Mouse (Mus musculus) erythroblast, adult 5-6 weeks (primary cell): Measurements from ENCODE around the gene Gk5. TPM values are rescaled to one million over a fixed set of nuclear protein-coding genes. Genes with fewer than 3 reads are reported as not detected.
"Not testable (repeated sequence)": the region's sequence is repeated elsewhere in the genome, so short reads cannot be mapped to it uniquely, and the experiment has no call there.

ENCODE experiments used
- ATAC-seq: replicated peaks from 2 replicates; pipeline ENCODE4 v1.8.0; 2016; ENCODE audit warnings: moderate number of reproducible peaks, mild to moderate bottlenecking, moderate TSS enrichment, inconsistent platforms; ENCODE audit not compliant: poor library complexity, low FRiP score, severe bottlenecking
- total RNA-seq, 2 experiments: library from RNA; stranded (forward) in 1 of 2; stranded (reverse) in 1 of 2; fragments of 150-400 nt in 1 of 2; fragments of 200-764, 138-1000 nt in 1 of 2; gene quantifications; 2 replicates each; pipeline versions ENCODE4 v1.2.3 to v1.2.4; 2015 to 2017; ENCODE audit warnings: low replicate concordance in 2 of 2

The Gk5 gene
- total RNA-seq (2015; ENCODE audit: low replicate concordance) (0.42 and 3.1 TPM in 2 replicates), total RNA-seq (2017; ENCODE audit: low replicate concordance) (0.84 and 2.4 TPM in 2 replicates)

DNA sequence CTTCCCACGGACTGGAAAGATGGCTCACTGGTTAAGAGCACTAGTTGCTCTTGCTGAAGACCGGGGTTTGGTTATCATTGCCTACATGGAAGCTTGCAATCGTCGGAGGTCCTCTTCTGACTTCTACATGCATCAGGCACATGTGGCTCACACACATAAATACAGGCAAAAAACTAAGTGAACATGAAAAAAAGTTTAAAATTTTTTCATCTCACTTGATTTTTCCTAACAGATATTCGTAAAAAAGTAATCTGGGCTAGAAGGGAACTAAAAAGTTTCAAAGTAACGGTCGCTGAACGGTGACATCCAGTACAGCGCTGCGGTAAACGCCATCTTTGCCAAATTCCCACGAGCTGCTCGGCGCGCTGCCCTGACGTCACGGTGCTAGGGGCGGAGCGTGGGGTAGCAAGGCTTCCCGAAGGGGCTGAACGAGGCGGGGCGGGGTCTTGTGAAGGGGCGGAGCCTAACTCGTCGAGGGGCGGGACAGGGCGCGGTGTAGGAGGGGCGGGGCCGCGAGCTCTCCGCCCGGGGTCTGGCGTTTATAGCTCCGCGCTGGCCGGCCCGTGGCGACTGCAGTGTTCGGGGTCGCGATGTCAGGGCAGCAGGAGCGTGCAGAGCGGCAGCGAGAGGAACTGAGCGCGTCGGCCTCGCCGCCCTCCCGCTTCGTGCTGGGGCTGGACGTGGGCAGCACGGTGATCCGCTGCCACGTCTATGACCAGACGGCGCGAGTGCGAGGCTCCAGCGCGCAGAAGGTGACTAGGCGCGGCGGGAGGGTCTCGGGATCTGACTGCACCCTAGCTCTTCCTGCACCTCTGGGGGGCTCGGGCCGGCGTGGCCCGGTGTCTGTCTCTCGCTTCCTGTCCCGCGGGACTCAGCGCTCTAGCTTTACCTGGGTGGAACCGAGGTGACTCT is at the start of gene Gk5:
TSS of gene Gk5 (plus strand) at position 502 of the 912 bp plus-strand sequence.
- peak; percentile 96 for ATAC-seq

DNA sequence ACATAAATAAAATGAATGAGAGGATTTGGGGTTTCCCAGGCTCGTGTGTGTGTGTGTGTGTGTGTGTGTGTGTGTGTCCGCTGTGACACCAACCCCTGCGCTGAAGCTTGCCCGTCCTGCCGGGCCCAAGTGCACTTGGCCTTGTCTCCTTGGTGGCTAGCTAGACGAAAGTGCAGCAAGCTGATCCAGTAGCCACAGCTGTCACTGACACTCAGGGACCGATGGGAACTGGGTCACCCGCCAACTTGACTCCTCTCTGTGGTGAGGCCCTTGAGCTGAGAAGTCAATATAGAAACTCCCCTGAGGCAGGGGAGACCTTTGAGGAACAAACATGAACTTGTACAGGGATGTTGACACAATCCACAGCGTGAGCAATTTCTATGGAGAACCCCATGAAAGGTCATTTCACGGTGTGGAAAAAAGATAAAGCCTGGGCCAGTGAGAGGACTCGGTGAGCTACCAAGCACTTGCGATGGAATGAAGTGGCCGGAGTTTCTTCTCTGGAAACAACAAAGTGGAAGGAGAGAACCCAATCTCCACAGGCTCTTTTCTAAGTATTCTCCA is 40.3 kb upstream of the Gk5 start:
- ATAC-seq: no peak

DNA sequence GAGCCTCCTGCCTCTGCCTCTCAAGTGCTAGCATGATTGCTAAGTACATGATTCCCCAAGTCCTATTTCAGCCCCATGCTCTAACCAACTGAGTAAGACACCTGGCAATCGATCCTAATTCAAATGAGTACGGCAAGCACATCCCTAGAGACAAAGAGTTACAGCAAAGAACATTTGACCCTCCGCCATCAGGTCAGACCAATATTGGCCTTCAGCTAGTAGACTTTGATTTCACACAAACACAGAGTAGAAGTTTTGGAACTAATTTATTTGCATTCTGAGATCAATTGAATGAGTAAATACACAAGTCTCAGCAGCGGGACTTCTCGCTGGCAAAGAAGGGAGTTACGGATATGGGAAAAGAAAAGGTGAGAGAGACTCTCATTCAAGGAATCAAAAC is 33.9 kb upstream of the Gk5 start:
- no peak for ATAC-seq

DNA sequence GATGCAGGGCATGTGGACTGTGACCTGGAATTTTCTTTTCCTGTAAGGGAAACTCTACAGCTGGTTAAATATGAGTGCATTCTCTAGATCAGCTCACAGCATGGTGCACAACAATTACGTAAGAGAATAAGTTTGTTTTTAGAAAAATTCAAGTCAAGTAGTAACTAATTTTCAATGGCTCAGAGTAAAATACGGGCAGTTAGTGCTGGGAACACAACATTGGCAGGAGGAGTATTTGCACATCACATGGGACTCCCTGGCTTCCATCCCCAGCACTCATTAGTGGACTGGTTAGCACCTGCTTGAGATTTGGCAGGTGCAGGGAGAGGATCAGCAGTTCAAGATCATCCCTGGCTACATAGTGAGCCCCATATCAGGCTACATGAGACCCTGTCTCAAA is 31.5 kb upstream of the Gk5 start:
- no peak for ATAC-seq

DNA sequence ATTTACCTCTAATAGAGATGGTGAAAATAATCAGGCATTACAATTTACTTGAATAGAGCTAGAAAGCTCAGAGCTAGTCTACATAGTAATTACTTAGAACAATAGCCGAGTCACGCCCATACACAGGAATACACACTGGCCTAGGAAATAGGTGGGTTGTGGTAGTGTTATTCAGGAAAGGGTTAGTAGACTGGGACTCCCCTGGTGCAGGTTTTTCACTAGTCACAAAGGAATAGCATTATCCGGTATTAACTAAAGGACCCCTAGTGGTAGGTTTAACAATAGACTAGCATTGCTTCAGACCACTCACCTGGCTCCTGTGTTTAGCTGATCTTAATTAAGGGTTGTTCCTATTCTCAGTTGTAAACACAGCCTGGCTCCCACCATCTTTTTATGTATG is 30.7 kb upstream of the Gk5 start:
- not testable (repeated sequence) for ATAC-seq

DNA sequence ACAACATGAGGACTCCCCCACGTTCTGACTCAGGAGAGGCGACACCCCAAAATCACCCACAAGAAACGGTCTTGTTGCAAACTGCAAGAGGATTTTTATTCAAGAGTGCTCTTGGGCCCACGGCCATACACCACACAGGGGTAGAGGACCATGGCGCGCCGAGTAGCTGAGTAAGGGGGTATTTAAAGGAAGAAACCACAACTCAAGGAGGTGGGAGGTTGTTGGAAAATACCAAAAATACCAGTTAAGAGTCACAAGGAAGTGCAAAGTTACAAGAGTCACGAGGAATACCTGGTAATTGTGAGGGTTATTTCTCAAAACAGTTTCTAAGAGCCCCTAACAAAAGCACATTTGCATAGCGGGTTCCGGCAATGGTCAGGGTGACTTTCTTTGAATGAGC is 26.5 kb upstream of the Gk5 start:
- not testable (repeated sequence) for ATAC-seq

DNA sequence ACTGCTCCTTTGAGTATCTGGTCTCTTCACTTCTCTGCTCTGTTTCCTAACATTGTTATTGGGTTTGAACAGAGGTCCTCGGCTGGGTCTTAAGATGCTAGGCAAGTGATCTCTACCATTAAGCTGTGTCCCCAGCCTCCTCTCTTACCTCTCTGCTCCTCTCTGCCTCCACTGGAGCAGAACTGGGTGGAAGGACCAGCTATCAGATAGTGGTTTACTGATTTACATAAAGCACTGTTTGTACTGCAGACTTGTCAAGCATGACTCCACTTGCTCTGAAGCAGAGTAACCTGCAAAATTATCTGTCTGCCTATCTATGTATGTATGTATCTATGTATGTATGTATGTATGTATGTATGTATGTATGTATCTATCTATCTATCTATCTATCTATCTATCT is 25.9 kb upstream of the Gk5 start:
- ATAC-seq: no peak

DNA sequence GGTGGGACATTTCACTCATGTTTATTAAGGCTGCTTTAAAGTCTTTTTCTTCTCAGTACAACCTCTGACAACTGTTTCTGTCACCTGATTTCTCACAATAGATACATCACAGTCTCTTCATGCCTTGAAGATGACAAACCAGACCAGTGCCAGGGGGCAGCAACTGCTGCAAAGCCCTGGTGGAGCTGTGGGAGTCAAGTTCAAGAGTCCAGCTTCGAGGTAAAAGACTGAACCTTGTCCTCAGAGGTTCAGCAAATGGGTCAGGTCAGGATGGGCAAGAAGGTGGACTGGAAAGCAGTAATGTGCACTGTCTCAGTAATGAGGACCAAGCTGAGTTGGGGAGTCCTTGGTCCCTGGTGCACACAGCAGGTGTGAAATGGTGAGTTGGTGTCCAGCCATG is 24.8 kb upstream of the Gk5 start:
- no peak for ATAC-seq

DNA sequence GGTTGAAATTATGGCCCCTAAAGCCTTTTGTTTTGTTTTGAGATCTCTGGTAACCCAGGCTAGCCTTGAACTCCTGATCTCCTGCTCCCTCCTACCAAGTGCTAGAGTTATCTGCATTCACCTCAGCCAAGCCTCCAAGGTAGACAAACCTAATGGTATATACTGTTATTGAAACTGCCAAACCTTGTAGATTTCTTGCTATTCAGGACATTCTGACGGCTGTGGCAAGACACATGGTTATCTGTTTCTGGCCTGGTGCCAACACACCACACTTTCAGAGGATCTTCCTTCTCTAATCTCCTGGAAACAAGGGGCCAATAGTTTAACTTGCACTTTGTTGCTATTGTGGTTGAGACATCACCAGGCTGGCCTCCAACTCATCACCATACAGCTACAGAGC is 24.0 kb upstream of the Gk5 start:
- ATAC-seq: no peak

DNA sequence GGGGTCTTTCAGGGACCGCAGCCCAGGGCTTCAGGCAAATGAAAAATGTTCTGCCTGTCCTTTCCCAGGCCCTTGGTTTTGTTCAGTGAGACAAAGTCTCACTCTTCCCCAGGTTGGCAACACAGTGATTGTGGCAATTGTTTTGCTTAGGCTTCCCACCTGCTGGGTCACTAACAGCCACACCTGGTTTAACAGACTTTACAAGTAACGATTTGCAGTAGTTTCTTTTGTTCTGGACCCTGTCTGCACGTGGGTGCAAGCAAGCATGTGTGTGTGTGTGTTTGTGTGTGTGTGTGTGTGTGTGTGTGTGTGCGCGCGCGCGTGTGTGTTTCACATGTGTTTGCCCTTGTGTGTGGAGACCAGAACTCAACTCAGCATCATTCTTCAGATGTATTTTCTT is 16.3 kb upstream of the Gk5 start:
- no peak for ATAC-seq

DNA sequence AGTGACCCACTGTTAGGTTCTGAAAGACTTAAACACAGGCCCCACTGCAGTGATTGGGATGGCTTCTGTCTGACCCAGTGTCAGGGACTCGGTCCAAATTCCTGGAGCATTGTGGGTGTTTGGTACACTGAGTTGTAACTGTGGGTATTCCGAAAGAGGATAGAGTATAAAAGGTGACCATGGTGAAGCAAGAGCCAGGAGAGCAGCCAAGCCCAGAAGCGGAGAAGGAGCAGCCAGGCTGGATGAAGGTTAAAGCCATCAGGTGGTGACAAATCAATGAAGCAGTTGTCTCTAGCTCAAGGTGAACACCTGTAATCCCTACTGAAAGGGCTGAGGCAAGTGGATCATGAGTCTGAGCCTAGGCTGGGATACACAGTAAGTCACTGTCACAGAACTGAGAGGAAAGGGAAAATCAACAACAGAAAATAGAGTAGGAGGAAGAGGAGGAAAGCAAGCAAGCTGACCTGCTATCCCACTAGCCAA is 6.2 kb upstream of the Gk5 start:
- no peak for ATAC-seq

DNA sequence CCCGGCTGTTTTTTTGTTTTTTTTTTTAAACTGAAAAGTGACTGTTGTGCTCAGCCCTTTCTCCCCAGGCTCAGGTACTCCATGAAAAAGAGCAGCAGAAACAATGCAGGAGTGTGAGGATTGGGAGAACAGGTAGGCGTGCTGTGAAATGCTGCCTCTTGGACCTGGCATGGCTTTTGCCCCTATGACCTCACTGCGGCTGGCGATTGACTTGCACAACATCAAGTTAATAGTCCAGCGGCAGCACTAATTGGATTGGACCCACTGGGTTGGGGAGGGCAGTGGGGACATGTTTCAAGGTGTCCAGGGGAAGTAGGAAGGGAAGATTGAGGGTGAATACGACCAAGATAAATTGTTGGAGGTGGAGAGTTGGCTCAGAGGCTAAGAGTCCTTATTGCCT is 2.4 kb upstream of the Gk5 start:
- ATAC-seq: no peak

DNA sequence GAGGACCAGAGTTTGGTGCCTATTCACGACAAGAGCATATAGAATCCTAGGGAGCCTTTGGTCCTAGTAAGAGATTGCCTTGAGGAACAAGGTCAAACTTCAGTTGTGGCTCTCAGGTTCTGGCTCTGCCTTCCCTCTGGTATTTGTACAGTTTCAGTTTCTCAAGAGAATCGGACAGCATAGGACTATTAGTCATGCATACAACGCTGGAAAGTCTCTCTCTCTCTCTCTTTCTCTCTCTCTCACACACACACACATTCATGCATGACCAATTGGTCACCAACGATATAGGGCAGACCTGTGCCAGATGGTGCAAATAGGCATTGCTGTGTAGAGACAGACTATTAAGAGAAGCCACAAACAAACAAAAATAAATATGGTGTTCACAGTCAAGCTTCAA is 946 bp upstream of the Gk5 start:
- ATAC-seq: no peak

DNA sequence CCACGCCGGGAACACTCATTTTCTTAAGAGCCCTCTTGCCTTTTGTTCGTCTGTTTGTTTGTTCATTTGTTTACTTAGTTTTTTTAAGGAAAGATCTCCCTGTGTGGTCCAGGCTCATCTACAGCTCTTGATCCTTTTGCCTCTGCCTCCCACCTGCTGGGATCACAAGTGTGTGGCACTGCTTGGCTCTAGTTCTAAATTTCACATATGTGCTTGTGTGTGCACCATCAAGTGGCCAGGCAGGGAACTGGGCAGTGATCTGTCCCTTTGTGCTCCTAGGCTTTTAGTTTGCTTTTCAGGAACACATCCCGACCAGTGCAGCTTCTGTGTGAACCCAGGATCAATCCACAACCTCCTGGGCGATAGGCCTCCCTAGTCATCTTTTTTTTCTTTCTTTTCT is 8.8 kb downstream of the Gk5 start:
- no peak for ATAC-seq

DNA sequence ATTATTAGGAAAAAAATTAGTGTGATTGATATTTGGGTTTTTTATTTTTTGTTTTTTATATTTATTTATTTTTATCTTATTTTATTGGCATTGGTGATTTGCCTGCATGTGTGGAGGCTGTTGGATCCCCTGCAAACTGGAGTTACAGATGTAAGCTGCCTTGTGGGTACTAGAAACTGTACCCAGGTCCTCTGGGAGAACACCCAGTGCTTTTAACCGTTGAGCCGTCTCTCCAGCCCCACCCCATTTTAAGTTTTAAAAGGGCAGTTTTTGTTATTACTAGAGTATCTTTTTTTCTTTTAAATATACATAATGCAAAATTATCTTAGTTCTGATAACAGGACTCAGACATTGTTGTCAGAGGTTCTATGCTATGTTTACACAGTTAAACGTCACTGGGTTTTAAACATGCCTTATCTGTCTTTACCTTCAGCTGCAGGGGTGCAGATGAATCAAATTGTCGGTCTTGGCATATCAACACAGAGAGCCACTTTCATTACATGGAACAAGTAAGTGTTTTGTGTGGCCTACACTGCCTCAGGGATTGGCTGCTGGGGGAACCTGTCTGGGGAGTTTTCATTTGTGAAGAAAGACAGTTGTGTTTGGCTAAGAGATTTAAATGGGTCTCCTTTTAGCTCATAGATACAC is 13.9 kb downstream of the Gk5 start:
- ATAC-seq: no peak

DNA sequence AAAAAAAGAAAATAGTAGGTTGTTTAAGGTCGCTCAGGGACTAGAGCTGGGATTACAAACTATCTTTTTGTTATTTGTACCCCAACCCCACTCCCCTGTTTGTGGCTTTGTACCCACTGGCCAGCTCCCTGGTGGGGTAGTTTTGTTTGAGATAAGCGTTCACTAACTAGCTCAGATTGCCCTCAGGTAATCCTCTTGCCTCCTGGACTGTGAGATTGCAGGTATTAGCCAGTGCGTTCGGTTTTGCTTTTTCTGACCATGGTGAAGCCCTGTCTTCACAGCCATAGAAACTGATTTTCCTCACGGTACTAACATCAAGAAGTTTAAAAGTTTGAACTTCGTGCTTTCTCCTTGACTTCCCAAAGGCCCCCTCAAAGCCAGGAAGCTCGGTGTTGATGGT is 15.3 kb downstream of the Gk5 start:
- ATAC-seq: no peak

DNA sequence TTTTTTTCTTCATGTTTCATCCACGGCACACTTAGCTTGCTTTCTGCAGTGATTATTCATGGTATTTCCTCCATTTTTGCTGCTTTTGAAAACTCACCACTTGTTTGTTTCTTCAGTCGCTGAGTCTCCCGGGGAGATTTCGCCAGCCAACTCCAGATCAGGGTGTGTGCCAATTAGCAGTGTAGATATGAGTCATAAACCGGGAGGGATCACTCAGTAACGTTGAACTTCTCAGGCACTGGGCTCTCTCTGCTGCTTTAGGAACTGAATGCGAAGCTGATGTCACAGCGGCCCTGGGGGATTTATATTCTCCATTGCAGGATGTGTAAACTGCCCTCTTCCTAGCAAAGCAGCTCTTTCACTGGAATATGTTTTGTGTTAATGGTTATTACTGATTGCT is 15.8 kb downstream of the Gk5 start:
- no peak for ATAC-seq

DNA sequence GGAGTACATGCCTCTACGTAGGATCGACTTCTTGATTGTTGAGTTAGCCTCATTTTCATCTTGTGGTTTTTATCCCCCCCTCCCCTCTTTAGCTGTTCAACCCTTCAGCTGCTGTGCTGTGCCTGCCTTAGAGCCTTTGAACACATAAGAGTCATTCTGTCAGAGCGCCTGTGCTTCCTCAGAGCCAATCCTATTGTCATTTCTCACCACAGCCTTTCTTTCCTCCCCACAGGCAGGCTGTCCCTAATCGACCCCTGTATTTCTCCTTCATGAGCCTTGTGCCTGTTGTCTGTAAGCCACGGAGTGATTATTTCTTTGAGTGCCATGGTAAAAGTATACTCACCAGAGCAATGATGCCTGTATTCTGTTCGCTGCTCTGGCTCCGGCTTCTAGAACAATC is 16.3 kb downstream of the Gk5 start:
- ATAC-seq: no peak

DNA sequence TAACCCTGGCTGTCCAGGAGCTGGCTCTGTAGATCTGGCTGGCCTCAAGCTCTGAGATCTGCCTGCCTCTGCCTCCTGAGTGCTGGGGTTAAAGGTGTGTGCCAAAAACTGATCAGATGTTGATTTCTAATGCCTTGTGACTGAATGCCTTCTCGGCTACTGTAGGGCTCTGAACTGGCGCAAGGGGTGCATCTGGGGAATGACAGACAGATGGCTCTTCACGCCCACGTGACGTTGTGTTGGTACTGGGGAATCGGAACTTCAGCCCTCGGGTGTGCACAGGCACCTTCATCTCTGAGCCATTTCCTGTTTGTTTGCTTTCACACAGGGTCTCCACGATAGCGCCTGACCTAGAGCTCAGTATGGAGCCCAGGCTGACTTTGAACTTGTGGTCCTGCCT is 19.8 kb downstream of the Gk5 start:
- no peak for ATAC-seq

DNA sequence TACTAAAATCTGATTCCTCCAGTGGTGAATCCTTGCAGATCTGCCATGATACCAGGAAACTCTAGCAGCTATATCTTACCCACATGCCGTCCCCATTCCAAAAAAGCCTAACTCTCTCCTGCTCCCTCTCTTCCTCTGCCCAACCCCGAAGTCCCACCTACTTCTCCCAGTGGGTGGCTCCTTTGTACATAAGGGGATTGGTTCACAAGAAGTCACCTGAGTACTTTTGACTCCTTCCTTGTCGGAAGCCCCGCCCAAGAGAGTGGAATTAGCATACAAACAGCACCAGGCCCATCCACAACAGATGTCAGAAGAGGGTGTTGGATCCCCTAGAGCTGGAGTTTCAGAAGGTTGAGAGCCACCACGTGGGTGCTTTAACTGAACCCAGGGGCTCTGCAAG is 20.7 kb downstream of the Gk5 start:
- ATAC-seq: no peak

DNA sequence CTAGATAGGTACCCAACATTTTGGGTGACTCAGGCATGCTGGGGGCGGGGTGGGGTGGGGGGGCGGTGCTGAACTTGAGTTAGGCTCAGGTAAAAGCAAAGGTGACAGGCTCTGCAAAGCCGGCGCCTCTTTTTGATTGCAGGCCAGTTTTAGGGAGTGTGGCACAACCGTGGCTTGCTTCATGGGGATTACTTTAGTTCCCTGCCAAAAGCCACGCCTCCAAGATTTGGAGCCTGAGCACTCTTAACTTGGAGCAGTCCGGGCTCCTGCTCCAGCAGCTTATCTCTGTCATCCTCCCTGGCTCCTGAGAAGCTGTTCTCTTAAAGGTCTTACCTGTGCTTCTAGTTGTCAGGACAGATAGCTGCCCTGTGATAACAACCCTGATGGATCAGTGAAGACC is 21.8 kb downstream of the Gk5 start:
- ATAC-seq: no peak
